In the genomic region with DNA sequence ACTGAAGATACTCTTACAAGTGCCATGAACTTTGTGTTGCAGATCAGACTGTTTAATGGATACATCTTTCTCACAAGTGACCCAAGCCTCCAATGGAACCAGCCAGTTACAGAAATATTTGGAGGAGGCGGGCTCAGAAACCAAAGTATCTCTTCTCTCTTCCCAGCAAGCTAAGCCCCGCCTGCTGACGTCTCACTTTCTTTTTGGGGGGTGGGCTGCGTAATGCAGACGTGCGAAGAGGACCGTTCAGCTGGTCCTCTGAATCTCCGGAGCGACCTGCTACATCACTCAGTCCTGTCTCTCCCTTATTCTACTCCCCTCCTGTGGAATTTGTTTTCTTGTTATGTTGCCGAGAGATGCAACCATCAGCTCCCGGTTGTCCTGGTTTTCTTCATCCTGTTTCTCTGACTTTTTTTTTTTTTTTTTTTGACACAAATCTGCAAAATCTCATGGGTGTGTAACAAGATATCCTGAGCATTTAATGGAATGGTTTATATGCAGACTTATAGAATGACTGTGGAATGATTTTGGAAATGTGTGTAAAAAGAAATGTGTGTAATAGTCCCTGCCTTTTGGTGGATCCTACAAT, we compare ENCODE assay signal across 8 mouse cellular contexts. TPM values are rescaled to one million over a fixed set of nuclear protein-coding genes. Genes with fewer than 3 reads are reported as not detected.
A peak's percentile ranks its signal among the peaks of the same experiment; 100 is the strongest.
DNase-seq lines count a peak whose midpoint lies in the region; ATAC-seq lines count a peak whose summit lies in the region.

No protein-coding gene starts in this region.

- peak; percentile 16 to 44 for DNase-seq in adrenal gland, adult 18-20 months (ENCODE audit: low spot score in 2 of 2)
- DNase-seq in adrenal gland, adult 8-10 months: no peak
- peak; percentile 93 for DNase-seq in cerebellum, adult 9-11 months
- DNase-seq in frontal cortex, postnatal 10 days (ENCODE audit: low spot score in 2 of 2): peak; percentile 80 to 81
- peak; percentile 37 for DNase-seq in induced T-regulatory cell, adult 2 months (ENCODE audit: low read depth)
- DNase-seq in left cerebral cortex, adult 9 months (ENCODE audit: low spot score in 2 of 2): peak; percentile 66 to 90
- DNase-seq in right cerebral cortex, postnatal 4 days: peak; percentile 72

- peak; percentile 37 for ATAC-seq in megakaryocyte, adult 5-6 weeks (ENCODE audit: poor library complexity, severe bottlenecking)

RNA-seq across cellular contexts. Expression of a gene that starts 40.3 kb away (rescaled TPM):
- 10 to 100 TPM in 1 of 2 experiments, 1 to 10 TPM in 1; 8.1 to 10.3 TPM for total RNA-seq in adrenal gland, adult 18-20 months (2021)
- total RNA-seq in adrenal gland, adult 8-10 months (2022): 10 to 100 TPM; 10.3 to 17.0 (median 11.7) TPM
- 44.5 and 48.4 TPM in 2 replicates for total RNA-seq in megakaryocyte, adult 5-6 weeks (2015)
- total RNA-seq in megakaryocyte, adult 5-6 weeks (2017): 51.4 and 63.5 TPM in 2 replicates

RNA-seq across cellular contexts. Expression of a gene that starts 53.8 kb away (rescaled TPM):
- not detected for total RNA-seq in adrenal gland, adult 18-20 months (2021)
- not detected for total RNA-seq in adrenal gland, adult 8-10 months (2022)
- not detected in 2 replicates for total RNA-seq in megakaryocyte, adult 5-6 weeks (2015)
- total RNA-seq in megakaryocyte, adult 5-6 weeks (2017): not detected in 2 replicates

RNA-seq across cellular contexts. Expression of a gene that starts 58.6 kb away (rescaled TPM):
- total RNA-seq in adrenal gland, adult 18-20 months (2021): 10 to 100 TPM; 17.1 TPM
- total RNA-seq in adrenal gland, adult 8-10 months (2022): 10 to 100 TPM; 18.6 to 24.8 (median 21.6) TPM
- total RNA-seq in megakaryocyte, adult 5-6 weeks (2015): 35.6 and 43.1 TPM in 2 replicates
- 10.2 and 16.1 TPM in 2 replicates for total RNA-seq in megakaryocyte, adult 5-6 weeks (2017)
